Mouse (Mus musculus): Measurements from ENCODE around the gene Dennd5b.
"Not testable (repeated sequence)": the region's sequence is repeated elsewhere in the genome, so short reads cannot be mapped to it uniquely, and the experiment has no call there.

Gene Dennd5b

GRCm38 (mm10) chr6:148955641-148956420, 145.6 kb downstream of the Dennd5b start:
- no peak for DNase-seq (ENCODE audit: low spot score in 2 of 2)

GRCm38 (mm10) chr6:148946881-148947405, 154.5 kb downstream of the Dennd5b start:
- DNase-seq (ENCODE audit: low spot score in 2 of 2), result no peak

GRCm38 (mm10) chr6:148946409-148946742, 155.1 kb downstream of the Dennd5b start, which contains the start of gene Sinhcaf:
TSS of gene Sinhcaf (minus strand) at chr6:148946467.
- peak; percentile 89 to 92 for DNase-seq (ENCODE audit: low spot score in 2 of 2)

- peak in 1 of 2 experiments; percentile 7 for DNase-seq (ENCODE audit: low spot score in 2 of 2)
These were observed 155.7 kb downstream of the Dennd5b start for GRCm38 (mm10) chr6:148945509-148946408.

GRCm38 (mm10) chr6:148944767-148945508, 156.5 kb downstream of the Dennd5b start:
- peak; percentile 8 to 14 for DNase-seq (ENCODE audit: low spot score in 2 of 2)

- DNase-seq (ENCODE audit: low spot score in 2 of 2), result no peak
These were observed 157.1 kb downstream of the Dennd5b start for GRCm38 (mm10) chr6:148944344-148944766.

- DNase-seq (ENCODE audit: low spot score in 2 of 2), result no peak
These were observed 157.8 kb downstream of the Dennd5b start for GRCm38 (mm10) chr6:148943695-148944094.

GRCm38 (mm10) chr6:148942406-148942805, 159.1 kb downstream of the Dennd5b start:
- DNase-seq (ENCODE audit: low spot score in 2 of 2), result no peak

- no peak for DNase-seq (ENCODE audit: low spot score in 2 of 2)
These were observed 159.6 kb downstream of the Dennd5b start for GRCm38 (mm10) chr6:148941880-148942279.

- DNase-seq (ENCODE audit: low spot score in 2 of 2), result not testable (repeated sequence)
These were observed 161.1 kb downstream of the Dennd5b start for GRCm38 (mm10) chr6:148940383-148940782.

Measured in frontal cortex, postnatal 14 days (tissue).